Mouse (Mus musculus) midbrain, embryonic 11.5 days (tissue): Measurements from ENCODE around the gene Micall1. TPM values are rescaled to one million over a fixed set of nuclear protein-coding genes. Genes with fewer than 3 reads are reported as not detected.
A peak's percentile ranks its signal among the peaks of the same experiment; 100 is the strongest.

Experiments
- ATAC-seq: fragments of 200-750 bp; cut with Nextera tagmentation; 2 replicates; pipeline ENCODE4 v1.8.0; 2017; ENCODE audit warnings: moderate TSS enrichment, moderate library complexity; ENCODE audit not compliant: low FRiP score
- DNase-seq: peaks from one replicate; pipeline ENCODE4 v3.0.0; 2015; ENCODE audit warnings: low spot score; ENCODE audit errors: missing footprints
- H3K27ac ChIP-seq: fragments of 300-500 bp; sonication (generic); 2 replicates; pipeline ENCODE4 v1.5.1; 2014; ENCODE audit warnings: low read depth, low read length
- H3K27me3 ChIP-seq: fragments of 300-500 bp; sonication (generic); 2 replicates; pipeline ENCODE4 v1.6.1; 2014; ENCODE audit warnings: mild to moderate bottlenecking, low read length, moderate library complexity, mixed read lengths; ENCODE audit not compliant: control insufficient read depth, insufficient read depth
- H3K36me3 ChIP-seq: fragments of 300-500 bp; sonication (generic); 2 replicates; pipeline ENCODE4 v1.6.1; 2014; ENCODE audit warnings: mild to moderate bottlenecking, low read length, moderate library complexity, mixed read lengths; ENCODE audit not compliant: control insufficient read depth, insufficient read depth
- H3K4me1 ChIP-seq: fragments of 300-500 bp; sonication (generic); 2 replicates; pipeline ENCODE4 v1.6.1; 2014; ENCODE audit warnings: low read length; ENCODE audit not compliant: control insufficient read depth, insufficient read depth
- H3K4me2 ChIP-seq: fragments of 300-500 bp; sonication (generic); 2 replicates; pipeline ENCODE4 v1.6.1; 2014; ENCODE audit warnings: mild to moderate bottlenecking, moderate library complexity
- H3K4me3 ChIP-seq: fragments of 300-500 bp; sonication (generic); 2 replicates; pipeline ENCODE4 v1.5.1; 2014; ENCODE audit warnings: low read depth, low read length
- H3K9ac ChIP-seq: fragments of 300-500 bp; sonication (generic); 2 replicates; pipeline ENCODE4 v1.6.1; 2014; ENCODE audit warnings: low read length
- H3K9me3 ChIP-seq: fragments of 300-500 bp; sonication (generic); 2 replicates; pipeline ENCODE4 v1.6.1; 2016; ENCODE audit warnings: low read length; ENCODE audit not compliant: control insufficient read depth
- WGBS: fragments of 180-500 bp; shearing (Covaris S2); extraction: QIAGEN DNeasy Blood & Tissue Kit; methylation state at CpG from one replicate; pipeline ENCODE4 v1.1.7; 2014; 5-methylcytosine and 5-hydroxymethylcytosine counted together
- polyA plus RNA-seq: library from polyadenylated mRNA; unstranded; fragments of >200 nt; fragmentation: Nextera tagmentation; extraction: Ambion mirVana; gene quantifications from 2 replicates; pipeline ENCODE4 v1.2.1, GENCODE M21; 2014

Micall1 gene
- polyA plus RNA-seq, 1 experiment from 2014 or later = 5.4 TPM

DNA sequence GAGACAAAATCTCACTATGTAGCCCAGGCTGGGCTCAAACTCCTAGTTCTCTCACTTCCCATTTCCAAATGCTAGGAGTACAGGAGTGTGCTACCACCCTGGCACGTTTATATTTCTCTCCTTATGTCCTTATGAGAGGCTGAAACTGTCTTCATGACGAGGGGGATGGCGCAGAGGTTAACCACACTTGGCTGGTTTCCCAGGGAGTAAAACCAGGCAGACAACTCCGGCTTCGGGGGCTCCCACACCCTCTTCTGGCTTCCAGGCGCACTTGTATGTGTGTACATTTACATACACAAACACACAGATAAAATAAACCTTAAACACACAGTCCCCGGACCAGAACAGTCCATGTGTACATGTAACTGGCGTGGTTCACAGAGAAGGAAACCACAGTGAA is 35.3 kb downstream of the Micall1 start:
- Histone ChIP-seq H3K27ac (no peak overlapping the region), H3K4me1 (peaks cover 10% of the 10 kb centered on the region), H3K9me3 (no peaks in the 10 kb centered on the region), H3K4me2 (no peak overlapping the region), H3K27me3 (no peaks in the 10 kb centered on the region), H3K4me3 (no peak overlapping the region), H3K9ac (no peak overlapping the region), H3K36me3 (peaks cover 21% of the 10 kb centered on the region)
- DNase-seq = no peak
- no peak for ATAC-seq
- 93% methylated on average over 8 of the region's 8 CpGs for WGBS

- no peak for DNase-seq
Observed at GRCm38 (mm10) chr15:79145522-79145921, 36.8 kb downstream of the Micall1 start.

GRCm38 (mm10) chr15:79148533-79148932 is 39.8 kb downstream of the Micall1 start:
- Histone ChIP-seq H3K27ac (no peak overlapping the region), H3K4me2 (no peak overlapping the region), H3K36me3 (peaks cover 32% of the 10 kb centered on the region), H3K9me3 (no peaks in the 10 kb centered on the region), H3K4me3 (no peak overlapping the region), H3K27me3 (no peaks in the 10 kb centered on the region), H3K9ac (no peak overlapping the region), H3K4me1 (peaks cover 9% of the 10 kb centered on the region; the same call in 1 of the 2 replicates)
- ATAC-seq = peak; percentile 63
- WGBS = 57% methylated on average over 7 of the region's 7 CpGs
- DNase-seq = peak; percentile 98

More at GRCm38 (mm10) chr15:79145522-79145921, 36.8 kb downstream of the Micall1 start:
- Histone ChIP-seq H3K4me1 (peaks cover 10% of the 10 kb centered on the region), H3K4me2 (no peak overlapping the region), H3K9ac (no peak overlapping the region), H3K27me3 (no peaks in the 10 kb centered on the region), H3K9me3 (no peaks in the 10 kb centered on the region), H3K27ac (no peak overlapping the region), H3K36me3 (peaks cover 25% of the 10 kb centered on the region), H3K4me3 (no peak overlapping the region)
- WGBS = 87% methylated on average over 7 of the region's 7 CpGs
- no peak for ATAC-seq

GRCm38 (mm10) chr15:79151881-79152280 is 43.2 kb downstream of the Micall1 start:
- Histone ChIP-seq H3K4me3 (no peak overlapping the region), H3K4me2 (no peak overlapping the region), H3K9me3 (no peaks in the 10 kb centered on the region), H3K36me3 (peaks cover 21% of the 10 kb centered on the region), H3K4me1 (peaks cover 16% of the 10 kb centered on the region), H3K9ac (no peak overlapping the region), H3K27me3 (no peaks in the 10 kb centered on the region), H3K27ac (peak overlapping the region; percentile 51; the same call in 1 of the 2 replicates)
- DNase-seq (no peak), ATAC-seq (peak; percentile 19; the same call in 1 of the 2 replicates)
- WGBS = 57% methylated on average over 8 of the region's 8 CpGs

DNA sequence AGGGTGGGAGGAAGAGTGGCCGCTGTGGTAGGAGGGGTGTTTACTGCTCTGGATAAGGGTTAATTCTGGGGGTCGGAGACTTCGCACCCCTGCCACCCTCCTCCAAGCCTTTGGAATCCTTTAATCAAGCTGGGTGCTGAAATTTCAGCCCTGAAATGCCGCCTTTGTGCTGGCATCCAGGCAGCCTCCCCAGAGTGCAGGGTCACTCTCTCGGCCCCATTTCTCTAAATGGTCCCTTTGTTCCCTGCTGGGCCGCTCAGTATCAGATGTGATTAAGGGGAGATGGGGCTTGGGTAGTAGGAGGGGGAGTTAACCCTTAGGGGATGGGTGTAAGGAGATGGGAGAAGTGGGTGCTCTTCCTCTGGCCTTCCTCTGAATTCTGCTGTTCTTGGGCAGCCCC is 44.0 kb downstream of the Micall1 start:
- peaks cover 13% of the 10 kb centered on the region for H3K36me3 ChIP-seq
- no peaks in the 10 kb centered on the region for H3K27me3 ChIP-seq
- no peaks in the 10 kb centered on the region for H3K9me3 ChIP-seq
- H3K9ac ChIP-seq = peak overlapping the region; percentile 24; the same call in 1 of the 2 replicates
- 62% methylated on average over 6 of the region's 6 CpGs for WGBS
- H3K4me1 ChIP-seq = peaks cover 16% of the 10 kb centered on the region
- no peak overlapping the region for H3K27ac ChIP-seq
- no peak overlapping the region for H3K4me3 ChIP-seq
- DNase-seq (no peak), ATAC-seq (no peak)
- H3K4me2 ChIP-seq = no peak overlapping the region

- peak overlapping the region; percentile 6; the same call in 1 of the 2 replicates for H3K9ac ChIP-seq
- 43% methylated on average over 3 of the region's 3 CpGs for WGBS
Observed at GRCm38 (mm10) chr15:79155572-79155971, 46.9 kb downstream of the Micall1 start.

DNA sequence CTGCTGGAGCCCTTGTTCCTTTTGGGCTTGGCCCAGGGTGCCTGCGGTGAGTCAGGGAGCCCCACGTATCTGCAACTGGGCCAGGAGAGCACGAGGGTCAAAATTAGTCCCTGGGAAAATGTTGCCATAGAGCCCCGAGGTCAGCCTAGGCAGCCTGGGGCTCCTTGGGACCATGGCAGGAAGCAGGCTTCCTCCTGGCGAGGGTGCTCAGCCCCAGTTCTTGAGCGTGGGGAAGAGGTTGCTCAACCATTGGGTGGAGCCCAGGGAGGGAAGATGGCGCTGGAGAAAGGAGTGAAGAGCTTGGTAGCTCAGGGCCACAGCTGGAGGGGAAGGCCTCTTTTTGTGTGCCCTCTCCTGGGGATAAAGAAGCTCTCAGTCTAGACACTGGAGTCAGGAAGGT is 53.6 kb downstream of the Micall1 start:
- no peak overlapping the region for H3K4me2 ChIP-seq
- H3K4me1 ChIP-seq = 0 out of 2 replicates have a peak, but pooled peaks cover 4% of the 10 kb centered on the region
- 79% methylated on average over 7 of the region's 7 CpGs for WGBS
- H3K4me3 ChIP-seq = no peak overlapping the region
- no peaks in the 10 kb centered on the region for H3K9me3 ChIP-seq
- no peak overlapping the region for H3K27ac ChIP-seq
- no peak for ATAC-seq
- H3K27me3 ChIP-seq = peaks cover 35% of the 10 kb centered on the region
- no peak for DNase-seq
- H3K36me3 ChIP-seq = no peaks in the 10 kb centered on the region
- no peak overlapping the region for H3K9ac ChIP-seq

More at GRCm38 (mm10) chr15:79155572-79155971, 46.9 kb downstream of the Micall1 start:
- H3K9me3 ChIP-seq = no peaks in the 10 kb centered on the region
- no peaks in the 10 kb centered on the region; the same call in 1 of the 2 replicates for H3K27me3 ChIP-seq
- H3K4me1 ChIP-seq = peaks cover 16% of the 10 kb centered on the region
- no peak for ATAC-seq
- H3K27ac ChIP-seq = no peak overlapping the region
- no peak overlapping the region for H3K4me2 ChIP-seq
- H3K4me3 ChIP-seq = no peak overlapping the region
- no peak for DNase-seq
- H3K36me3 ChIP-seq = peaks cover 7% of the 10 kb centered on the region; the same call in 1 of the 2 replicates

GRCm38 (mm10) chr15:79162822-79163221 is 54.1 kb downstream of the Micall1 start:
- Histone ChIP-seq H3K9me3 (no peaks in the 10 kb centered on the region), H3K36me3 (no peaks in the 10 kb centered on the region), H3K27ac (no peak overlapping the region), H3K27me3 (peaks cover 35% of the 10 kb centered on the region), H3K4me2 (no peak overlapping the region), H3K9ac (no peak overlapping the region), H3K4me3 (no peak overlapping the region), H3K4me1 (0 out of 2 replicates have a peak, but pooled peaks cover 4% of the 10 kb centered on the region)
- DNase-seq (no peak), ATAC-seq (no peak)
- WGBS = 41% methylated on average over 14 of the region's 14 CpGs

GRCm38 (mm10) chr15:79164251-79164650 is 55.6 kb downstream of the Micall1 start:
- 0 out of 2 replicates have a peak, but pooled peaks cover 4% of the 10 kb centered on the region for H3K4me1 ChIP-seq
- DNase-seq = peak; percentile 89
- H3K9me3 ChIP-seq = no peaks in the 10 kb centered on the region
- no peaks in the 10 kb centered on the region for H3K36me3 ChIP-seq
- no peak for ATAC-seq
- H3K9ac ChIP-seq = no peak overlapping the region
- H3K4me2 ChIP-seq = no peak overlapping the region
- H3K4me3 ChIP-seq = no peak overlapping the region
- WGBS = 5% methylated on average over 15 of the region's 15 CpGs
- H3K27me3 ChIP-seq = peaks cover 35% of the 10 kb centered on the region
- no peak overlapping the region for H3K27ac ChIP-seq
